Mouse (Mus musculus) CD4-positive, CD25-positive, alpha-beta regulatory T cell, adult 2 months (primary cell): ENCODE data around the gene Cnst.

ENCODE experiments used
- DNase-seq: peaks from one replicate; pipeline ENCODE4 v3.0.0-alpha.2; 2012; ENCODE audit warnings: low read depth, low spot score

Gene Cnst

GRCm38 (mm10) chr1:179591639-179592038 is 45.5 kb downstream of the Cnst start:
- DNase-seq, result peak; percentile 45

- DNase-seq, result no peak
These were observed 46.0 kb downstream of the Cnst start for GRCm38 (mm10) chr1:179592143-179592542.

- DNase-seq, result peak; percentile 45
These were observed 46.8 kb downstream of the Cnst start for GRCm38 (mm10) chr1:179592972-179593371.

GRCm38 (mm10) chr1:179598386-179598785 is 52.2 kb downstream of the Cnst start:
- no peak for DNase-seq

GRCm38 (mm10) chr1:179604526-179604925 is 58.4 kb downstream of the Cnst start:
- DNase-seq, result no peak

GRCm38 (mm10) chr1:179606004-179606723 is 60.0 kb downstream of the Cnst start:
- no peak for DNase-seq

- DNase-seq, result no peak
These were observed 62.4 kb downstream of the Cnst start for GRCm38 (mm10) chr1:179608521-179608920.

- DNase-seq, result no peak
These were observed 63.7 kb downstream of the Cnst start for GRCm38 (mm10) chr1:179609724-179610505.

GRCm38 (mm10) chr1:179611182-179611581 is 65.0 kb downstream of the Cnst start:
- no peak for DNase-seq

- DNase-seq, result no peak
These were observed 66.2 kb downstream of the Cnst start for GRCm38 (mm10) chr1:179612418-179612817.

- no peak for DNase-seq
These were observed 66.9 kb downstream of the Cnst start for GRCm38 (mm10) chr1:179612986-179613505.

- no peak for DNase-seq
These were observed 71.3 kb downstream of the Cnst start for GRCm38 (mm10) chr1:179617426-179617825.

- no peak for DNase-seq
These were observed 76.5 kb downstream of the Cnst start for GRCm38 (mm10) chr1:179622665-179623064.

GRCm38 (mm10) chr1:179623657-179624056 is 77.5 kb downstream of the Cnst start:
- DNase-seq, result peak; percentile 64

- peak; percentile 81 for DNase-seq
These were observed 78.2 kb downstream of the Cnst start for GRCm38 (mm10) chr1:179624354-179624753.

- DNase-seq, result no peak
These were observed 81.7 kb downstream of the Cnst start for GRCm38 (mm10) chr1:179627855-179628254.

GRCm38 (mm10) chr1:179628438-179629106 is 82.4 kb downstream of the Cnst start:
- no peak for DNase-seq

- DNase-seq, result no peak
These were observed 83.1 kb downstream of the Cnst start for GRCm38 (mm10) chr1:179629276-179629675.

GRCm38 (mm10) chr1:179632746-179633413 is 86.7 kb downstream of the Cnst start:
- no peak for DNase-seq

- DNase-seq, result peak; percentile 64
These were observed 87.2 kb downstream of the Cnst start for GRCm38 (mm10) chr1:179633414-179633752.

- no peak for DNase-seq
These were observed 88.0 kb downstream of the Cnst start for GRCm38 (mm10) chr1:179634159-179634558.

GRCm38 (mm10) chr1:179642726-179643125 is 96.6 kb downstream of the Cnst start:
- no peak for DNase-seq
